Mouse (Mus musculus) cerebellum, adult 11-12 months (tissue): ENCODE measurements around the gene Gcc1.

Source experiments
- DNase-seq: peaks from one replicate; pipeline ENCODE4 v3.0.0; 2022

Gene Gcc1

DNA sequence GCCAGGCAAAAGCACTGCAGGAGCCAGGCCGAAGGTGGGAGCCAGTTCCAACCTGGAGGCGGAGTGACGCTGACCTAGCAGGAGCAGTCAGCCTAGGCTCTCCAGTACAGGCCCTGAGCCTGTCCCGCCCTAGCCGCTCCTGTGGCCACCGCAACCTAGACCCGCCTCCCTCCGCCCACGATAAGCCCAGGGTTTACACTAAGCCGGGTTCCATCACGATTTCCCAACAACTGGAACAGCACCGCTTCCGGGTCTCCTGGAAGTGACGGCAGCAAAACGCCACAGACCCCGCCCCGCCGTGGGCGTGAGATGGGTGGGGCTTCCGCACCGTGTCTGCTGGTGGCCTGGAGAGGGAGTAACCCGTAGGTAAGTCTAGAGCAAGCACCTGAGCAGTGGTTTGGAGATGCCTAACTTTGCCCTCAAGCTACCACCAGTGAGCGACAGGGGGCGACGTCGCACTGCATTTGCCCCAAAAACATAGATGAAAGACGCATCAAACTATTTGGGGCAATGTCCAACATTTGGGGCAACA lies 6.7 kb downstream of the Gcc1 start:
- DNase-seq: peak; percentile 95

DNA sequence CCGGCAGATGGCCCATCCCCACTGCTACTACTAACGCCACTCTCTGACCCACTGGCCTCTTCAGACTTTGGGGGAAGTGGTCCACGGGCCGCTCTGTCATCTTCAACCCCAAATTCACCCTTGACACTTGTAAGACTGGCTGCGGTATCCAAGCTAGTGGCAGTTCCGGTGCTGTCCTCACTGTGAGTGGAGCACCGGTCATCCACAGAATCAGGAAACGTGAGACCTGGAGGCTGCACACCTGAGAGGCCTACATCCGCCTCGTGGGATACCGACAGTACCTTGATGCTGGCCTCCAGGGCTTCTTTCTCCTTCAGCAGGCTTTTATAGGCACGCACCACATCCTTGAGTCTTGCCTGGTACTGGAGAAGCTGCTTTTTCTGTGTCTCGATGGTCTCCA lies 7.3 kb downstream of the Gcc1 start:
- no peak for DNase-seq

DNA sequence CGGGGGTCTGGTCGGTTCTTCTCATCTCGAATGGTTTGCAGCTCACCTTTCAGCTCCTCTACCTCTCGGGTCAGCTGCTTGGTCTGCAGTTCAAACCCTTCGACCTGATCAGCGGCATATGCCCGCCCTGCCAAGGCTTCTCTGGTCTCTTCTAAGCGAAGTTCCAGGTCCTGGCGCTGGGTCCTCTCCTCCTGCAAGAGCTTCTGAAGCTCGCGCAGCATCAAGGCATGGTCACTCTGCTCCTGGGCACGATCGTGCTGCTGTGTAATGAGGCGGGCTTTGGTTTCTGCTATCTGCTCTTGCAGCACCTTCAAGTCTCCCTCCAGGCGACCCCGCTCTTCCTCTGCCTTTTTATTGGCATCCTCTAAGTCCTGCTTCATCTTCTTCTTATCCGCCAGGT lies 7.8 kb downstream of the Gcc1 start:
- DNase-seq: no peak

DNA sequence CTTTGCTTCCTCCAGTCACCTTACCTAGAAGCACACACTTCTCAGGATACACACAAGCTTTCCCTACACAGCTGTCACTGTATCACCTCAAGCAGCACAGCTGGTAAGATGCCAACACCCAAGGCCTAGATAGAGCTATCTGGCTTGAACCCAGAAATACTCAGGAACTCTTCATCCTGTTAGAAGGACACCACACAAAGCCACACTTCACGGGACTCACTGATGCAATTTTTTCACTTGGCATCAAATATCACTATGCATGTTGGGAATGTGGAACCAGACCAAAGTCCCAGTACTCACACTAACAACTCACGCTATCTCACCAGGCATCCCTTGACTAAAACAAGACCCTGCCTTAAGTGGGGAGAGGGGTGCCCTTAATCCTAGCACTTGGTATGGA lies 8.5 kb downstream of the Gcc1 start:
- peak; percentile 23 for DNase-seq

DNA sequence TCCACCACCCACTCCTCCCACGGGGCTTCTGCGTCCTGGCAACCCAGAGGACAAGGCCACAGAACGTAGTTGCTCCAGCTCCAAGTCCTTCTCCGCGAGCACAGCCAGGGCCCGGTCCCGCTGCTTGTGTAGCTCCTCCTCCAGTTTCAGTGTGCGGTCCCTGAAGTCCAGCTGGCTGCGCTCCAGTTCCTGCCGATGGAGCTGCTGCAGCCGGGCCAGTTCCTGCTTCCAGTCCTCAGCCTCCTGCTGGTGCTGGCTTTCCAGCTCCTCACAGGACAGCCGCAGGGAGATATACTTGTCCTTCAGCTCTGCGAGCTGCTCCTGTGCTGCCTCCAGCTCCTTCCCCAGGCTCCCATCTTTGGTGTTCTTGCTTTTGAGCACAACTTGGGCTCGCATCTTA lies 9.7 kb downstream of the Gcc1 start:
- DNase-seq: peak; percentile 90

DNA sequence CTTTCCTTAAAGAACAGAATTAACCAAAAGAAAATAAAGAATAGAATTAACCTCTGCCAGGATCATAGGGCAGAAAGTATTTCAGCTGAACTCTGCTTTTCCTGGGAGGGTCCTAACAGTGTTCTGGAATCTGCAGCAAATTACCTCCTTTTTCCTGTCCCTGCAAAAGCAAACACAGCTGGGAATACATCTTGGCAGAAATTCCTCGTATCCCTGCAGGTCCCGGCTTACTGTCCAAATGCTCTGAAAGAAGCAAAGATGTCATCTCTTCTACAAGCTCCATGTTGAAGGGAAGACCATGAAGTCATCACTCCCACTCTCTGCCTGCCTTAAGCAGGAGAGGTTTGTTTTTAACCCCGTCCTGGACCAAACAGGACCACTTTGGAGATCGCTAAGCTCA lies 11.2 kb downstream of the Gcc1 start:
- DNase-seq: no peak

DNA sequence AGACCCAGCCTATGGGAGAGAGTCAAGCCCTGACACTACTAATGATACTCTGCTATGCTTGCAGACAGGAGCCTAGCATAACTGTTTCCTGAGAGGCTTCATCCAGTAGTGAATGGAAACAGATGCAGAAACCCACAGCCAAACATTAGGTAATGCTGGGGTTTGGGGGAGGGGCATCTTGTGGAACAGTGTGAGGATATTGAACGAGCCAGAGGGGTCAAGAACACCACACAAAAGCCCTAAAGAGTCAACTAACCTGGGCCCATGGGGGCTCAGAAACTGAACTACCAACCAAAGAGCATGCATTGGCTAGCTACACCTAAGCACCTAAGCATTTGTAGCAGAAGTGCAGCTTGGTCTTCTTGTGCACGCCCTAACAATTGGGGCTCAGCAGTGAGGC lies 17.0 kb downstream of the Gcc1 start:
- no peak for DNase-seq

DNA sequence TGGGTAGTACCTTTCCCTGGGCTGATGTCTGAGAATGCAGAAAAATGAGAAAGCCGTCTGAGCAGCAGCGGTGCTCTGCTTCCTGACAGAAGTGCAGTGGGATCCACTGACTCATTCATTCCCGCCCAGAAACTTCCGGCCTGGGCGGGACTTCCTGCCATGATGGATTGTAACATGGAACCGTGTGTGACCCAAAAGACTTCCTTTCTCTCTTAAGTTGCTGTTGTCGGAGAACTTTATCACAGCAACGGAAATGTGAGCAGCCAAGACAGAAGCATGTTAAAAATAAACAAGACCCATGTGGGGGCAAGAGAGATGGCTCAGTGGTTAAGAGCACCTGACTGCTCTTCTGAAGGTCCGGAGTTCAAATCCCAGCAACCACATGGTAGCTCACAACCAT lies 18.1 kb downstream of the Gcc1 start:
- DNase-seq: no peak

DNA sequence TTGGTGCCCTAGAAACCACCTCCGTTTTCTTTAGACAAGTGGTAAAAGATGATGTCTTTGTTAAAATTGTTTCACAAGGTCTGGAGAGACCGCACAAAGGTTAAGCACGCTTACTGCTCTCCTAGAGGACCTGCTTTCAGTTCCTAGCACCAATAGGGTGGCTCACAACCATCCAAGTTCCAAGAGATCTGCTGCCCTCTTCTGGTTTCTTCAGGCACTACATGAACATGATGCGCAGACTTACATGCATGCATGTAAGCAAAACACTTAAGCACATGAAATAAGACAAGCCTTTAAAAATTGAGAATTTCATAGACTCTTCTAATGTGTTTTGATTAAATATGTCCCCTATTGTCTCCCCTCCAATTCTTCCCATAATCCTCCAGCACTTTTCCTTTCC lies 28.4 kb downstream of the Gcc1 start:
- no peak for DNase-seq

DNA sequence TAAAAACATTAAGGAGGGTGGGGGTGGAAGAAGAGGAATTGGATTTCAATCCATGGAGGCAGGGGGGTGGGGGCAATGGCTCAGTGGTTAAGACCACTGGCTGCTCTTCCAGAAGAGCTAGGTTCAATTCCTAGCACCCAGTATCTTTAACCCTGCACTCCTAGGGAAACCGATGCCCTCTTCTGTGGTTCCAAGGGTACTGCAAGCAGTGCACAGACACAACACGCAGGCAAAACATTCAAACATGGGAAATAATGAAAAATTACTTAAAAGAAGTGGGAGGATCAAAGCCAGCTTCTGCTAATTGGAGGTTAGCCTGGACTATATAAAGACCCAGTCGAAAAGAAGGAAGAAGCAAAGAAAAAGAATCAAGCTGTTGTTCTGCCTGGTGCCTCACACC lies 29.5 kb downstream of the Gcc1 start:
- DNase-seq: no peak

DNA sequence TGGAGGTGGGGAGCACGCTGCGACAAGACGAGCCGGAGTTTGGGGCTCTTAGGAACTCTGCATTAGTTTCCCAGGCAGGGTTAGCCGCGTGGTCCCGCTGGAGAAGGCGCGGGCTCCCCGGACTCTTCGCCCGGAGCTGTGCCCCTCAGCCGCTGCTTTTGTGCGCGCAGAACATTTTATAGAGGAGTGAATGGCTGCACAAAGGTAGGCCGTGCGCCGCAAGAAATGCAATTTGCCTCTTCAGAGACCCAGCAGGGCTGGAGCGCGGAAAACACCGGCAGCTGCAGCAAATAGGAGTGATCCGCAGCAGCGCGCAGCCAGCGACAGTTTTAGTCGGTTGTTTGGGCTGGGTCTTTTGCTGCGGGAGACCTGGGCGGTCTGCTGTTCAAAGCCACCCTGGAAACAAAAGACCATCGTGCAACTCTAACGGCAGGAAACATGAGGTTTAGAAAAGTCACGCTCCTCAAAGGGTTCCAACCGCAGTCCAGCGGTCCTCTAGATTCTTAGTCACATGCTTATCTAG lies 30.4 kb downstream of the Gcc1 start, which contains the start of gene Zfp800:
Zfp800 (minus strand) TSS at position 325 of the 523 bp plus-strand sequence.
- no peak for DNase-seq

DNA sequence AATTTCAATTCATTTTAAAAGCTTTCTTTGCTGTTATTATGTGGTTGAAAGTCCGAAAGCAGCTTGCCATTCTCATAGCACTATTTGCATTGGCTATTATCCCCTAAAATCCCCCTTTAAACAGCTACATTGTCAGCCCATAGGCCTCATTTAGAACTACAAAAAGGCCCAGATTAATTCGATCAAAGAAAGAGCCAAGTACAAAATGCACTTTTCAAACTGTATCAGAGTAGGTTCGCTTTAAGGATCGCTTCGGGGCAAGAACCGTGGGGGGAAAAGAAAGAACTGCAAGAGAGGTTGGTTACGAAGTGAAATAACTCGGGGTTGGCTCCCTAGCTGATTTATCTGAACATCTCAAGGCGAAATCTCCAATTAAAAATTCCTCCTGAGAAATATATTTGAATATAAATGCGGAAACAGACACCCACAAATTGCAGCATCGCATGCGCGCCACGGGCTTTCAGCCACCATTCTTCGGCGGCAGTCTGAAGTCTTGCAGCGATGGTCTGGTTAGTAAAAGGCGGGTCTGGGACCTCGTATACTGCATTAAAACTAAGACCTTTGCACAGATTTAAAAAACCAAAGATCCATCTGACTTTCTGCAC lies 31.2 kb downstream of the Gcc1 start:
- DNase-seq: no peak

DNA sequence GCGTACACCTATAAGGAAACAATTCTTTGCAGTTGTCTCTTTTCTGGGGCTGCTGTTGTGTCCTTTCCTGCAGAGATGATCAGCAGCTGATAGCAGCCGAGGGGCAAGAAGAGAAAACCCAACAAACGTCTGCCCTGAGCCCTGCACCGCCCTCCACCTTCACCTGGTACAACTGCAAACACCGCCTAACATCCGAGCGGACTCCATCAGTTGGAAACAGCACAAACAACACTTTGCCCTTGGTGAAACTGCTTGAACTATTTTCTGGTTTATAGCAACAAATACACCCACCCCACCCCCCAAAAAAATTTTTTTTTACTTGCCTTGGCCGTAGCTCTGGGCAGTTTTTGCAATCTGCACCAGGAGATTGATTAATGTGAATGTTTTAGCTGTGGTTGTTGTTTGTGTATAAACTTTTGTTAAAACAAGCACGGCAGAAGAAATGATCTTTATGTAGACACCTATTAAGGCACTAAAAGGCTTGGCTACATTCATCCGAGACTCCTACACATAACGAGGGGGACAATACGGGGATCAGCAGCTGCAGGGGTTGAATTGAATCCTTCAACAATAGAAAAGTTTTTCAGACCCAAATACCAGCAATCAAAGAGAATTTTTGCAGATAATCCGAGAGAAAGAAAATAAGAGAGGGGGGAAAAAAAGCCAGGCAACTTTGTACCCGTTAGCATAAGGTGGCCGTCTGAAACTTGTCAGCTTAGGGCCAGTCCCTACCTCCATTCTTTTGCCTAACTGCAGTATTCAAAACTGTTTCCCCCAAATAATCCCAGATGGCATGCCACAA lies 31.9 kb downstream of the Gcc1 start:
- no peak for DNase-seq

DNA sequence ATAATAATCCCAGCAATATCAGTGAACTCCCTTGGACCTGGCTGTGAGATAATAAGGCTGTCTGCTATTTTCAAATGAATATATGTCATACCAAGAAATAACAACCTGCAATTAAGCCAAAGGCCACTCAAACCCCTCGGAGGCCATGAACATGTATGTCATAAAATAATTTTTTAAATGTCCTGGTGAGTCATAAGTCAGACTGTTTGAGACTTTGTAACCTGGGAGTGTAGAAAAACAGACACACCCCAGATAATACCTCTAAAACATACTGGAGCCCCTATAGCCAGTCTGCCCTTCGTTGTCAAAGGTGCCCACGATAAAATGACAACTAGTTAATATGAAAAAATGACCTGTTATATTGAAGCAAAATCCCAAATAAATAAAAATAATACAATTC lies 39.2 kb downstream of the Gcc1 start:
- DNase-seq: no peak

DNA sequence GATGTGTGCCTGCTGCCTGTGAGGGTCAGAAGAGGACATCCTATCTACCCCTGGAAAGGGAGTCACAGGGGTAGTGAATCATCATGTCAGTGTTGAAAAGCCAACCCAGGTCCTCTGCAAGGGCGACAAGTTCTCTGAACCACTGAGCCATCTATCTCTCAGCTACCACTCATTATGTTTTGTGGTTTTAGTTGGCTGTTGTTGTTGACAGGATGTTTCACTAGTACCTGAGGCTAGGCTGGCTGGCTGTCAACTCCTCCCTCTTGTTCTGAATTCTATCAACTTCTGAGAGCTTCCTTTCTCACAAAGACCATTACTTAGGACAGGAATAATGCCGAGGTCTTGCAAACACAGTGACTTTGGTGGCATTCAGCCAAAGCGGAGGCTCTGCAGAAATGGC lies 43.0 kb downstream of the Gcc1 start:
- no peak for DNase-seq

DNA sequence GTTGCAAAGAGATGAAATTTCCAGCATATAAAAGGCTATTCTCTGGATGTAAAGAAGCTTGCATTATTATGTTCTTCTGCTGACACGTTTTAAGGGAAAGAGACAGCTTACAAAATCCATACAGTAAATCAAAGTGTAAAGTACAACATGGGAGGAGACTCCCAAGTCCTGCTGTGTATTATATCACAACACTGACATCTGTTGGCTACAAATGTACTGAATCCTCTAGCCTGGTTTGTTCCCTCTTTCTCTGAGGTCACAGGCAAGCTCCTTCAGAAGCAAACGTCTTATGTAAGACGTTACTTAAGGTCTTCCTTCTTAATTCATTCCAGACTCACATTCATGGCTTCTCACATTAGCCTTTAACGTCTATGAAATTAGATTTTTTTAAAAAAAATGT lies 46.2 kb downstream of the Gcc1 start:
- no peak for DNase-seq

DNA sequence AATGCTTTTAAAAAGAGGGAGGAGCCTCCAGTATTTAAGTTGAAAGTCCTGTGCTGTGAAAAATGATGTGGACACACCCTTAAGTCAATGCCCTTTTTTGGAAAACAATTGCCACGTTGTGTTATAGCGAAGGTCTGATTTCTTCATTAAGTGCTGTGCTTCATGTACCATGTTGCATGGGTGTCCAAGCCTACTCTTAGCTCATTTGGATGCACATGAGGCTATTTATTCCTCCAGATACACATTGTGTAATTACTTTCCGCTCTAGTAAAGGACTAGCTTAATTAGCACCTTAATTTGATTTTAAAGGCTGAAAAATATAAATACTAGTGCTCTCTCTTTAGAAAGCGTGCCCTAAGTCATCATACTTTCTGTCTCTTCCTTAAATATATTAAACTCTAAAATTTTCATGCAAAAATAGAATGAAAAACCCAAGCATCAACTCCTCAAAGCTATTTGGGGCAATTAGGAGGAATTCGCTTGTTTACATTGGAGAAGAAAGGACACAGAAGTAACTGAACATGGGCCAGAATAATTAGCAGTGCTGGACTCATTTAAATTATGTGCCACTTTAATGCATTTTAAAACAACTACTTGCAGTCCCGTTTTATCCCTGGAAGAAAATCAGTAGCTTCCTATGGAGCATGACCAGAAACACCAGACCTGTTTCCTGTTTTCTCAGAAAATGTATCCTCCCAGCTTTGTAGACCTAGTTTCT lies 58.1 kb downstream of the Gcc1 start:
- DNase-seq: no peak

DNA sequence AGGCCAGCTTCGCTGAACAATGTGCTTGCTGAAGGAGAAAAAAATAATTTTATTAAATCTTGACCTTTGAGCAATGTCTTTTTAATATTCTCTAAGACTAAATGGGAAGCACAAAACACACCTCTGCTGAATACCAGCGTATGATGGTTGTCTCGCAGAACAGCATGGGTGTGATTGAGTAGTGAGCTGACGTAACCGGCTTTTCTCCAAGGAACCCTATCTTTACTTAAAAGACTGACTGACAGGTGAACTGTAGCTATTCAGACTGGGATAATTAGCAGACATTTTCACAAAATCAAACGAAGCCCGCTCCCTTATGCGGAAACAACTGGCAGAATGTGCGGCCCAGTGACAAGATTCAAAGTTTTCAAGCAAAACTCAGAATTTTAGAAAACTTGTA lies 60.6 kb downstream of the Gcc1 start:
- no peak for DNase-seq
